Mouse (Mus musculus) midbrain, embryonic 11.5 days (tissue): ENCODE measurements around the gene Cnr2. TPM values are rescaled to one million over a fixed set of nuclear protein-coding genes. Genes with fewer than 3 reads are reported as not detected.

Source experiments
- ATAC-seq: fragments of 200-750 bp; cut with Nextera tagmentation; 2 replicates; pipeline ENCODE4 v1.8.0; 2017; ENCODE audit warnings: moderate TSS enrichment, moderate library complexity; ENCODE audit not compliant: low FRiP score
- DNase-seq: peaks from one replicate; pipeline ENCODE4 v3.0.0; 2015; ENCODE audit warnings: low spot score; ENCODE audit errors: missing footprints
- H3K27ac ChIP-seq: fragments of 300-500 bp; sonication (generic); 2 replicates; pipeline ENCODE4 v1.5.1; 2014; ENCODE audit warnings: low read depth, low read length
- H3K27me3 ChIP-seq: fragments of 300-500 bp; sonication (generic); 2 replicates; pipeline ENCODE4 v1.6.1; 2014; ENCODE audit warnings: mild to moderate bottlenecking, low read length, moderate library complexity, mixed read lengths; ENCODE audit not compliant: control insufficient read depth, insufficient read depth
- H3K36me3 ChIP-seq: fragments of 300-500 bp; sonication (generic); 2 replicates; pipeline ENCODE4 v1.6.1; 2014; ENCODE audit warnings: mild to moderate bottlenecking, low read length, moderate library complexity, mixed read lengths; ENCODE audit not compliant: control insufficient read depth, insufficient read depth
- H3K4me1 ChIP-seq: fragments of 300-500 bp; sonication (generic); 2 replicates; pipeline ENCODE4 v1.6.1; 2014; ENCODE audit warnings: low read length; ENCODE audit not compliant: control insufficient read depth, insufficient read depth
- H3K4me2 ChIP-seq: fragments of 300-500 bp; sonication (generic); 2 replicates; pipeline ENCODE4 v1.6.1; 2014; ENCODE audit warnings: mild to moderate bottlenecking, moderate library complexity
- H3K4me3 ChIP-seq: fragments of 300-500 bp; sonication (generic); 2 replicates; pipeline ENCODE4 v1.5.1; 2014; ENCODE audit warnings: low read depth, low read length
- H3K9ac ChIP-seq: fragments of 300-500 bp; sonication (generic); 2 replicates; pipeline ENCODE4 v1.6.1; 2014; ENCODE audit warnings: low read length
- H3K9me3 ChIP-seq: fragments of 300-500 bp; sonication (generic); 2 replicates; pipeline ENCODE4 v1.6.1; 2016; ENCODE audit warnings: low read length; ENCODE audit not compliant: control insufficient read depth
- WGBS: fragments of 180-500 bp; shearing (Covaris S2); extraction: QIAGEN DNeasy Blood & Tissue Kit; methylation state at CpG from one replicate; pipeline ENCODE4 v1.1.7; 2014; 5-methylcytosine and 5-hydroxymethylcytosine counted together
- polyA plus RNA-seq: library from polyadenylated mRNA; unstranded; fragments of >200 nt; fragmentation: Nextera tagmentation; extraction: Ambion mirVana; gene quantifications from 2 replicates; pipeline ENCODE4 v1.2.1, GENCODE M21; 2014

Gene Cnr2
- polyA plus RNA-seq, 1 experiment from 2014 or later: 0.63 TPM

DNA sequence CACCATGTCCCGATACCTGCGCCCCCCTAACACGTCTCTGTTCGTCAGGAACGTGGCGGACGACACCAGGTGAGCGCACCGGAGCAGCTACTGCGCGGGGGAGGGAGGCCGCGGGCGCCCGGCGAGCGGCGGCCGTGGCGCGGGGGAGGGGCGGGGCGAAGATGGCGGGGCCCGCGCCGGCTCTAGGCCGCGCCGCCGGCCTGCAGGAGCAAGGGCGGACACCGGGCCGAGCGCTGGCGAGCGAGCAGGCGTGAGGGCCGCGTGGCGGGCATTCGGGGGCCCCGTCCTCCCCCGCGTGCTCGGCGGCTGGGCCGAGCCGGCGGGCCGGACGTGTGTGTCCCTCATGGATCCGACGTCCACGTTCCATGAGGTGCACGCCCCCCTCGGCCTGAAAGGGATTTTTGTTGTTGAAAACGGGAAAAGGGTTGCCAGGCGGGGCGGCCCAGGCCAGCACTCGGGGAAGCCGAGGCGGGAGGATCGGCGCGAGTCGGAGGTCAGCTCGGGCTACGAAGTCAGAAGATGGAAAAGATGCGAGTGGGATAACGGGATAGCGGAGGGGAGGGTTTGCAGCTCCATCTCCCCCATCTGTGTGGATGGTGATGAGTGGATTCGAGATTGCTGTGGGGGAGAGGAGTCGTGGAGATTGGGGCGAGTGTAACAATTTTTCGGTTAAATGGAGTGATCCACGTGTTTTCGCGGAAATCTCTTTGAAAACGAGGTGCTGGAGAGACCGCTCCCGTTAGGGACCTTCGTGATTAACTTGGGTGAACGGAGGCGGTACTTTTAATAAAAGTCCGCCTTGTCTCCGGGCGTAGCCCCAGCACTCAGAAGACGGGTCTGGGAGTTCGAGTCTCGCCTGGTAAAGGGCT, 38.7 kb upstream of the Cnr2 start:
- peak overlapping the region; percentile 99 for H3K4me3 ChIP-seq
- ATAC-seq (peak; percentile 80), DNase-seq (peak; percentile 97)
- H3K9ac ChIP-seq: peak overlapping the region; percentile 98
- peaks cover 11% of the 10 kb centered on the region for H3K4me1 ChIP-seq
- H3K4me2 ChIP-seq: peak overlapping the region; percentile 55
- WGBS: under 1% methylated on average over 91 of the region's 91 CpGs
- H3K9me3 ChIP-seq: no peaks in the 10 kb centered on the region
- H3K36me3 ChIP-seq: no peaks in the 10 kb centered on the region
- no peaks in the 10 kb centered on the region for H3K27me3 ChIP-seq
- peak overlapping the region; percentile 96 for H3K27ac ChIP-seq

DNA sequence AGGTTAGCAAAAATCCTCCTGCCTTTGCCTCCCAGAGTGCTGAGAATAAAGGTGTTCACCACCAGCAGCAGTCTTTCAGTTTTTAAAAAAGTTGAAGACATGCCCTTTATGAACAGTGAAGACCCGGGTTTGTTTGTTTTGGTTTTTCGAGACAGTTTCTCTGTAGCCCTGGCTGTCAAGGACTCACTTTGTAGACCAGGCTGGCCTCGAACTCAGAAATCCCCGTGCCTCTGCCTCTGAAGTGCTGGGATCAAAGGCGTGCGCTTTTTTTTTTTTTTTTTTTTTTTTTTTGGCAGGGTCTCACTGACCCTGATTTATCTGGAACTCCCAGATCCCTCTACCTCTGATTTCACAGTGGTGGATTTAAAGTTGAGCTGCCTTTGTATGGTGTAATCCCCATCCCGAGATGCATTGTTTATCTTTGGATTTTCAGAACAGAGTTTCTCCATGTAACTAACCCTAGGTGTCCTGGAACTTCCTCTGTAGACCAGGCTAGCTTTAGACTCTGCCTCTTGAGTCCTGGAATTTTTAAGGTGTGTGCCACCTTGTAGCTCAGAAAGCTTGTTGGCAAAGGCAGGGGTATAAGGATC, 37.5 kb upstream of the Cnr2 start:
- no peaks in the 10 kb centered on the region for H3K36me3 ChIP-seq

DNA sequence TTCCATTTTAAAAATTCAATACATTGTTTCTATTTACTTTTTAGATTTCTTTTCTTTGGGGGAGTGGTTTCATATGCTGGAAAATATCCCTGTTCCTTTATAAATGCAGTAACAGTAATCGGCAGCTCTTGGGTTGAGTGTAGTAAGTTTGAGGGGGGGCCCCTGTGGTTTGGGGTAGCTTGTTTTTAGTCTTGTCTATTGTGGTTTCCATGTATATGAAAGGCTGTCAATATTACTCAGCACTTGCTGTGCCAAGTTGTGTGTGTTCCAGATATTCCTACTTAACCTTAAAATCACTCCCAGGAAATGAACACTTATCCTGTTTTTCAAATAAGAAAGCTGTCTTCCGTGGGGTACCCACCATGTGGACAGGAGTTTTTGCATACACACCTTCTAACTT, 26.2 kb upstream of the Cnr2 start:
- H3K4me2 ChIP-seq: no peak overlapping the region
- peaks cover 2% of the 10 kb centered on the region; the same call in 1 of the 2 replicates for H3K36me3 ChIP-seq
- ATAC-seq (no peak), DNase-seq (peak; percentile 90)
- H3K9me3 ChIP-seq: no peaks in the 10 kb centered on the region
- H3K4me1 ChIP-seq: peaks cover 15% of the 10 kb centered on the region
- H3K27me3 ChIP-seq: no peaks in the 10 kb centered on the region
- WGBS: 72% methylated on average over 2 of the region's 2 CpGs
- no peak overlapping the region for H3K4me3 ChIP-seq
- no peak overlapping the region for H3K27ac ChIP-seq
- H3K9ac ChIP-seq: no peak overlapping the region

More for the DNA sequence above, 37.5 kb upstream of the Cnr2 start:
- no peaks in the 10 kb centered on the region for H3K27me3 ChIP-seq
- H3K9me3 ChIP-seq: no peaks in the 10 kb centered on the region
- H3K4me1 ChIP-seq: peaks cover 11% of the 10 kb centered on the region
- no peak overlapping the region for H3K27ac ChIP-seq
- no peak for DNase-seq
- peak overlapping the region; percentile 55 for H3K4me2 ChIP-seq
- H3K4me3 ChIP-seq: peak overlapping the region; percentile 99
- no peak for ATAC-seq
- WGBS: 8% methylated on average over 7 of the region's 7 CpGs
- peak overlapping the region; percentile 98 for H3K9ac ChIP-seq

DNA sequence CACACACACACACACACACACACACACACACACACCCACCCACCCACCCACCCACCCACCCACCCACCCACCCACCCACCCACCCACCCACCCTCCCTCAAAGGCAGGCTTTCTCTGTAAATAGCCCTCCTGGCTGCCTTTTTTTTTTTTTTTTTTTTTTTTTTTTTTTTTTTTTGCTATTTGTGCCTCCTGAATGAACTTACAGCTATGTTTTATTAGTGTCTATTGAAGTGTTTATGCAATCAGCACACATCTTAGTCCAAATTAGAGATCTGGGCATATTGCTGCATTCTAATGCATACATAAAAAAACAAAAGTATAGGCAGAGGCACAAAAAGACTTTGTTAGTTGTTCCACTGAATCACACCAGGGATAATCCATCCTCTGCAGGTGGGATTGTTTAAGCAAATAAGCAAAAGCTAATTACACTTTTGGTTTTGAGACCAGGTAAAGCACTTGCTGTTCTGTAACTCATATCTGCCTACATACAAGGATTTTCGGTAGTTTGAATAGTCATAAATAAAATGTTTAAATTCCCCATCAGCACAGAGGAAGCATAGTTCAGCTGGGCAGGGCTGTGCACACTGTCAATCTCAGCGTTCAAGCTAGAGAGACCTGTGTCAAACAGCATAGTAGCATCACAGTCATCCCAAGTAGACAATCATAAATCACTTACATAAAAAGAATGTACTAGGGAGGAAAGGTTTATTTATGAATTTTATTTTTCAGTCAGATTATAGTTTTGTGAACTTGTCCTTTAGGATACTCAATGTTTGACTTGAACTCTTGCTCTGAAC, 24.8 kb upstream of the Cnr2 start:
- peaks cover 29% of the 10 kb centered on the region for H3K4me1 ChIP-seq
- no peaks in the 10 kb centered on the region for H3K27me3 ChIP-seq
- DNase-seq (peak; percentile 89), ATAC-seq (no peak)
- H3K36me3 ChIP-seq: peaks cover 2% of the 10 kb centered on the region; the same call in 1 of the 2 replicates
- no peaks in the 10 kb centered on the region for H3K9me3 ChIP-seq
- no peak overlapping the region for H3K4me3 ChIP-seq
- peak overlapping the region; percentile 24 for H3K4me2 ChIP-seq
- H3K27ac ChIP-seq: no peak overlapping the region
- H3K9ac ChIP-seq: no peak overlapping the region
- WGBS: 48% methylated on average over 2 of the region's 2 CpGs

DNA sequence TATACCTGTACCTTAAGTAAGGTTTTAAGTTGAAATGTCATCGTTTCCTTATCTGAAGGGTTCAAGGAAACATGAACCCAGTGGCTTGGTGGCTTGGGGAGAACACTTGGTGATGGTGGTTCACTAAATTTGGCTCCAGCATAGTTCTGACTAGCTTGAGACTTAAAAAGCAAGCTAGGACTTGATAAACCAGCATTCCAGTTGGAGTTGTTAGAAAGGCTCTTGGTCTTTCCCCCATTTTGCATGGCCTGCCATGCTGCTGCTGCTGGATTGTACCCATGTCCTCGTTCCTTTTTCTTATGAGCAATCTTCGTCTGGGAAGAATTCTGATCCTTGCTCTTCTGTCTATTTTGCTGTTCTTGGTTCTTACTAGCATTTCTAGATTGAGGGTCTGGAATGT, 23.2 kb upstream of the Cnr2 start:
- Histone ChIP-seq H3K27me3 (no peaks in the 10 kb centered on the region), H3K9me3 (no peaks in the 10 kb centered on the region), H3K9ac (peak overlapping the region; percentile 88; the same call in 1 of the 2 replicates), H3K27ac (no peak overlapping the region), H3K4me3 (peak overlapping the region; percentile 83), H3K36me3 (peaks cover 2% of the 10 kb centered on the region; the same call in 1 of the 2 replicates), H3K4me1 (peaks cover 44% of the 10 kb centered on the region), H3K4me2 (peak overlapping the region; percentile 75)
- DNase-seq: no peak
- ATAC-seq: no peak
- WGBS: 63% methylated on average over 3 of the region's 3 CpGs

DNA sequence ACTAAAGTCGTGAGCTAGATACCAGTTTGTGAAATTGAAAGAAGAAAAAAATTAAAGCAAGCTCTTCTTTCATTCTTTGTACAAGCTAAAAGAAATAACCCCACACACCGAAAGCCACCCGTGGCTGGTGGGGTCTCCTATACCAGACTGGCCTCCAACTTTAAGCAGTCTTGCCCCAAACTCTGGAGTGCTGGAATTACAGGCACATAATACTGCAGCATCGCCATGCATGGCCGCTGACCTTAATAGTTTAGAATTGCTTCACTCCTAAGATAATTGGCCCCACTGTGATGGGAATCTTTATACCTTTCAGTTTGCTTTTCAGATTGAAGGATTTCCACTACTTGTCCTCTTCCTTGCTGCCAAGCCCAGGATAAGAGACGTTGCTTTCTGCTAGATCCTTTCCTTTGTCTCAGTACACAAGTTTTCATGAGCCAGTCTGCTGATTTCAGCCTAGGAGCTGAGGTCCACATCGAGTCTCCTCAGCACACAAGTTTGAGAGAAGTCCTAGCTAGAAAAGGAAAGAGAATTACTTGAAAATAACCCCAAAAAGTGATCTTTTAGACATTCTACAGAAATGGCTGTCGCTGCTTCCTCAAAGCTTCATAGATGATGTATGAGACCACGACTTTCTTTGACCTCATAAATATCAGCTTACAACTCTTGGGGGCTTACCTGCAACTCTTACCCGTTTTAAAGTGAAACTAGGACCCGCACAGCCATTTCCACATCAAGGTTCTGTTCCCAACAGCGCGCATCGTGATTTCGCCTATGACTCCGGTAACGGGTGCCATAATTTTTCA, 22.4 kb upstream of the Cnr2 start:
- WGBS: 13% methylated on average over 17 of the region's 17 CpGs
- peak overlapping the region; percentile 75 for H3K4me2 ChIP-seq
- H3K27ac ChIP-seq: peak overlapping the region; percentile 97
- peaks cover 2% of the 10 kb centered on the region; the same call in 1 of the 2 replicates for H3K36me3 ChIP-seq
- DNase-seq: peak; percentile 95
- no peaks in the 10 kb centered on the region for H3K9me3 ChIP-seq
- peaks cover 44% of the 10 kb centered on the region for H3K4me1 ChIP-seq
- H3K27me3 ChIP-seq: no peaks in the 10 kb centered on the region
- H3K4me3 ChIP-seq: peak overlapping the region; percentile 83
- H3K9ac ChIP-seq: peak overlapping the region; percentile 88
- no peak for ATAC-seq

DNA sequence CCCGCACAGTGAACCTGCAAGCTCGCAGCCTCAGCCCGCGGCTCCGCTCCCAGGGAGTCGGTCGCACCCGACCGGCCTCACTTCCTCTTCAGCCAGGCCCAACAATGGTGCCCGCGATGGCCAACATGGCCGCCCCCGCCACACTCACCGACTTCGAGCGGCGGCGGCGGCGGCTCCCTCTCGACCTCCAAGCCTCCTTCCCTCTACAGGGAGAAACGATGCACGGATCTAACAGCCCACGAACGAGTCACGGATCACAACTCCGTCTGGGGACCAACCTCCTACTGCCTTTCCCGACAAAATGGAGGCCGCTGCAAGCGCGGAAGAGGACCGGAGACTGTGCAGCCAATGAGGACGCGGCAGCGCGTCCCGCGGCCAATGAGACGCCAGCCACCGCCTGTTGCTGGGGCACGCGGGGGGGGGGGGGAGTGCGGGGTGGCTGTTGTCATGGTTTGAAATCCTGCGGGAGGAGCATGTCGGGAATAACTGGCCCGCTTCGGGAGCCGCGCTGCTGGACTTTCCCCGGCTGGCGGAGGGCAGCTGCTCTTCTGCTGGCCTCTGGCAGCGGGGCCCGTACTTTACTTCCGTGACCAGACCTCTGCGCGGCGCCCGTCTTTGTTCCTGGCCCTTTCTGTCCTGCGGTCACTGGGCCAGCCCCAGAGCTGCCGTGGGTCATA, 21.5 kb upstream of the Cnr2 start, which contains the start of gene Pnrc2:
Pnrc2 (minus strand) TSS at position 325 of the 677 bp plus-strand sequence.
- ATAC-seq (peak; percentile 95), DNase-seq (peak; percentile 99)
- H3K9ac ChIP-seq: peak within 1 kb of the TSS; percentile 88
- WGBS: under 1% methylated on average over 48 of the region's 60 CpGs
- peak within 1 kb of the TSS; percentile 98 for H3K27ac ChIP-seq
- H3K9me3 ChIP-seq: no peaks in the 10 kb centered on the region
- peaks cover 2% of the 10 kb centered on the region; the same call in 1 of the 2 replicates for H3K36me3 ChIP-seq
- H3K4me2 ChIP-seq: peak within 1 kb of the TSS; percentile 75
- peak within 1 kb of the TSS; percentile 83 for H3K4me3 ChIP-seq
- H3K27me3 ChIP-seq: no peaks in the 10 kb centered on the region
- peaks cover 44% of the 10 kb centered on the region for H3K4me1 ChIP-seq
